Mouse (Mus musculus): Measurements from ENCODE around the gene Eid3.

Eid3 gene

DNA sequence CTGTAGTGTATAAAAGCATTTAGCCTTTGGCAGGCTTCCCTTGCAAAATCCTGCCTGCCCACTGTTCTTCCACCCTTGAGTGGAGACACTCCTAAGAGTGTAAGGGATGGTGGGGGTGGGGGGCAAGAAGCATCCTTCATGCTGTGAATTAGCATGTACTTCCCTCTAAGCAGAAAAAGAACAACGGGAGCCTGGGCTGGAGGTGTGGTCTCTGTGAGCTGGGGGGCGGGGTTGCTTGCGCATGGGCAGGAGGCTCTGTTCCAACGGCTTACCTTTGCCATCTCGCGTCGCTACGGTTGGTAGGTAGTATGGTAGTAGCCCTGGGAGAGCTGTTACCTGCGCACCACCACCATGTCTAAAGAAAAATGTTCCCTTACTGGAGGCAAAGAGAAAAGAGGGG lies at the start of gene Eid3:
Gene Eid3, plus strand, starts transcription at position 271 of the 400 bp plus-strand sequence.
- DNase-seq (ENCODE audit: low read depth, low spot score): no peak

DNA sequence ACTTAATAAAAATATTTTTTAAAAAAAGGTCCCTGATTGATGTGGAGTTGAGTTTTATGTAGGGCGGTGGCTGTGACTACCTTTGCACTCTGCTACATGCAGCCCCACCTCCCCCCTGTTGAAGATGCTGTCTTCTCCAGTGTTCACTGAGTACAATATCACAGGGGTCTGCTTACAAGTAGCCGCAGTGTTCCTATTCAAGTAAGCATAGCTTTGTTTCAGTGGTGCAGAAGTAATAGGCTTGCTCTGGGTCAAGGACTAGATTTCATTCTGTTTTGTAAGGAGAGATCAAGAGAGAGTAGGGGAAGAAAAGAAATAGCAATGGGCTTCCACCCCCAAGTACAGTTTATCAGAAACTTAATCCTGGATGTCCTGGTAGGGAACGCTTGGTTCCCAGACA lies 48.9 kb upstream of the Eid3 start:
- no peak for DNase-seq (ENCODE audit: low read depth, low spot score)

GRCm38 (mm10) chr10:82817936-82818335 lies 48.5 kb upstream of the Eid3 start:
- no peak for DNase-seq (ENCODE audit: low read depth, low spot score)

DNA sequence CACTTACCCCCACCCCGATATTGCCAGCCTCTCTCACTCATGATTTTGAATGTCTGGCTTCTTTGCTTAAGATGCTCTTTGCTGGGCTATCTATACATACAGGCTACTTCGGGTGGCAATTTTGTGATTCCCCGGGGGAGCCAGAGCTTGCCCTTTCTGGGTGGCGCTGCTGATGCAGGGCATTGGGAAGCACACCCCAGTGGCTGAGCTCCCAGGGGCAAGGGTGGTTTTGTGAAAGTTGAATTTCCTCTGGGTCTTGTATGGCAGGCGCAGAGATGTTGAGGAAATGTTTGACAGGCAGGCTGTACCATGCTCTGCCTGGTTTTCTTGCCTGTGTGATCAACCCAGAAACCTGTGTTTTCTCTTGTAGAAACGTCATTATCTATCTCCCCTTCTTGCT lies 47.8 kb upstream of the Eid3 start:
- no peak for DNase-seq (ENCODE audit: low read depth, low spot score)

DNA sequence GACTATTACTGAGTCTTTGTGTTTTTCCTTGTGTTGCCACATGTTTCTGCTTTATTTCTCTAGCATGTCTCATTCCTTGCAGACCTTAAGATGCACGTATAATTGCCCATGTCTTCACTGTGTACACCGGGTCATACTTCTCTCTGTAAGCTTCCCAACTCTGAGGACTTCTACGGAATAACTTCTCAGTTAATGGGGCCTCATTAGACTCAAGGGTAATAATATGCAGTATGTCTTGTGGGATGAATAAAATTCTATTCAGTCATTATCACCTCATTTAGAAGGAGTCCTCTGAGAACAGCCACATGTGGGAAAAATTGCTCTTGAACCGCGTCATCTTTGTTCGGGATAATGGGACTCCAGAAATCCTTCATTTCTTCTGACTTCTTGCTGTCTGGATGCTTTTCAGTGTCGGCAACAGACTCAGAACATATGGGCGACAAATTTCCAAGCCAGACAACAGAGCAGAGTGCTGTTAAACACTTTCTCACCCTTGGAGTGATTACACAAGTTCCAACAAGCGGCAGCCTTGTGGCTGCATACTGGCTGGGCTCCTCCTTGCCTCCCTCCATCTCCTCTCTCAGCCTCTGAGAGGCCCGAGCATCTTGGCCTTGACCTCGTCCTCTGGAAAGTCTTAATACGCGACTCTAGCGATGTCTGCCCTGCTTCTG lies 43.2 kb upstream of the Eid3 start:
- DNase-seq (ENCODE audit: low read depth, low spot score): no peak

GRCm38 (mm10) chr10:82823779-82824177 lies 42.6 kb upstream of the Eid3 start:
- no peak for DNase-seq (ENCODE audit: low read depth, low spot score)

- DNase-seq (ENCODE audit: low read depth, low spot score): no peak
Observed at GRCm38 (mm10) chr10:82824541-82824940, 41.9 kb upstream of the Eid3 start.

DNA sequence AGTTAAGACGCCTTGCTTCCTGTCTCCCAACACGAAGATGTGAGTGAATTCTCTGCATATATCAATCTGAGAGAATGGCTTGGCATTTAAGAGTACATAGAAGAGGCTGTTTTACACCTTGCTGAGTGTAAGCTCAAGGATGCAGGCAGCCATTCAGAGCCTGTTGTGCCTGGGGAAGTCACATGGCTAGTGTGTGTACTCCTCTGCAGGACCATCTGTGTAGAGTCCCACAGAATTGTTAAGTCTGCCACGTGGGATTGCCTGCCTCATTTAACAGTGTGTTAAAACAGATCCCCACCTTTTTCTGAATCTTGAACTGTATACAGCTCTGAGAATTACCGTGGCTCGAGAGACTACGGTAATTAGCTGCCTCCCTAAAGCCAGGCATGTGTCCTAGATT lies 39.9 kb upstream of the Eid3 start:
- no peak for DNase-seq (ENCODE audit: low read depth, low spot score)

DNA sequence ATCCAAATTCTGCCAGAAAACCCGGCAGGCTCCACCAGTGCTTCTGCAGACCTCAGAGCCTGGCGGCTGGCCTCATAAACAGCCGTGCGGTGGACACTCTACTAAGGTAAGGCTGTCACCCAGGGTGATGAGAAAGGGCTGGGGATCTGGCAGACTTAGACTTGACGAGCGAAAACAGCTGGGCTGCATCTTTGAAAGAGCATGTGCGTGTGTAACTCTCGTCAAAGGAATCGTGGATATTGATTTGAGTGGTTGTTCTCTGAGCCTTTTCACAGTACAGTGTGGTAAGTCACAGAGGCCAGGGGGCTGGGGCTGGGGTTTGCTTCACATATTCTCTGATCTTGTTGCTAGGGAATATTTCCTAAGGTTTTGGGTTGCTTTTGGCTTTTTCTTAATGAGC lies 32.5 kb upstream of the Eid3 start, which contains the start of gene Txnrd1:
Gene Txnrd1, plus strand, starts transcription at position 26 of the 400 bp plus-strand sequence.
- no peak for DNase-seq (ENCODE audit: low read depth, low spot score)

DNA sequence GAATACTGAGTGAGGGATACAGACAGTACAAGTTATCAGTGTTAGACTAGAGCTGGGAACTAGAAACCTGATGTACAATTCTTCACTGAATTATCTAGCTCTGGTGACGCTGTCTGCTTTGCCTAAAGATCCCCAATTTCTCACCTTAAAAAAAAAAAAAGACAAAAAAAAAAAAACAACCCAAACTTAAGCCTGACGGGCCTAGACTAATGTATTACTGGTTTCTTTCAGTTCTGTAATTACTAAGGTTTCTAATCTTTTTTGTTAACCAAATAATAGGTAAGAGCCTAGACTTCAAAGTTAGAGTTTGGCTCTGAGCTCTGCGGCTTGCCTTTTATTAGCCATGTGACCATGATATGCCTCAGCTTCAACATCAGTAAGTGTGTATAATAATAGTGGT lies 30.5 kb upstream of the Eid3 start:
- no peak for DNase-seq (ENCODE audit: low read depth, low spot score)

- no peak for DNase-seq (ENCODE audit: low read depth, low spot score)
Observed at GRCm38 (mm10) chr10:82838390-82838789, 28.0 kb upstream of the Eid3 start.

GRCm38 (mm10) chr10:82844090-82844489 lies 22.3 kb upstream of the Eid3 start:
- DNase-seq (ENCODE audit: low read depth, low spot score): no peak

- DNase-seq (ENCODE audit: low read depth, low spot score): no peak
Observed at GRCm38 (mm10) chr10:82844731-82845130, 21.7 kb upstream of the Eid3 start.

GRCm38 (mm10) chr10:82847821-82848459 lies 18.5 kb upstream of the Eid3 start:
- no peak for DNase-seq (ENCODE audit: low read depth, low spot score)

DNA sequence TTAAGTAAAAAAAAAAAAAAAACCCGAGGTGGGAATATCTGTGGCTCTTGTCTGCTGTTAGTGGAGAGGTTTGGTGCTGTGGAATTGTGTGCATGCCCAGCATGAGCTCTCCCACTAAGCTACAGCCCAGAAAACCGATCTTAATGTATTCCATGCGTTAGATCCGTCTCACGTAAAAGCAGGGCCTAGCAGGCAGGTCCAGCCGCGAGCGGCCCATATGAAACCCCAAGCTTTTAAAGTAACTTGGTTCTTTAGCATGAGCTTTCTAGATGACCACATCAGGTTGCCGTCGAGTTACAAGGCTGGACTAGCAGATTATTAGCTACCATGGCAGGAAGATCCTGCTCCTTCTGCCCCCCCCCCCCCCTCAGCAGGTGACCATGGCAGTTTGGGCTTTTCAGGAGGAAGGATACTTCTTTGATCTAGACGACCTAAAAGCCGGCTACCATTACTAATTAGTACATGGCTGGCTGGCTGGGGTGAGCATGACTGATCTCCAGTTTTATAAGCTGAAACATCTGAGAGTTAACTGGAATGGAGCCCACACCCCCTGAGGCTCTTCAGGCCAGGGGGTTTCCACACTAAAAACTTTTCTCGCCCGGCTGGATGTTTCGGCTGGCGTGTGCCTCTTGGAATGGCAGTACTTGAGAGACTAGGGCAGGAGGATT lies 16.6 kb upstream of the Eid3 start:
- no peak for DNase-seq (ENCODE audit: low read depth, low spot score)

DNA sequence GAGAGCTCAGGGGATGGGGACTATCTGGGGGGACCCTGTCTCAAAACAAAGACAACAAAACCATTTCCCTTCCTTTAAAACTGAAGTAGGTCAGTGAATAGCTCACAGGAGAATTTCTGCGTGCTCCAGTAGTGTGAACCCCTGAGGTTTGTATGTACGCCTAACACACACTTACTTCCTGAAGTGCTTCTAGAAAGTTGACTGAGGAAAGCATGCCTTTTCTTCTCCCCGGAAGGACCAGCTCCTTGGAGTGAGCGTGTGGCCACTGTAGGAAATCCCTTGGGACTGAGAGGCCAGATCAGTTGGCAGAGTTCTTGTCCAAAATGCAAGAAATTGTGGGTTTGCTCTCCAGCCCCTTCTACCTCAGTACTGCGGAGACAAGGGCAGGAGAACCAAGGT lies 16.1 kb upstream of the Eid3 start:
- no peak for DNase-seq (ENCODE audit: low read depth, low spot score)

GRCm38 (mm10) chr10:82851751-82852150 lies 14.7 kb upstream of the Eid3 start:
- no peak for DNase-seq (ENCODE audit: low read depth, low spot score)

GRCm38 (mm10) chr10:82858032-82858680 lies 8.3 kb upstream of the Eid3 start:
- no peak for DNase-seq (ENCODE audit: low read depth, low spot score)

DNA sequence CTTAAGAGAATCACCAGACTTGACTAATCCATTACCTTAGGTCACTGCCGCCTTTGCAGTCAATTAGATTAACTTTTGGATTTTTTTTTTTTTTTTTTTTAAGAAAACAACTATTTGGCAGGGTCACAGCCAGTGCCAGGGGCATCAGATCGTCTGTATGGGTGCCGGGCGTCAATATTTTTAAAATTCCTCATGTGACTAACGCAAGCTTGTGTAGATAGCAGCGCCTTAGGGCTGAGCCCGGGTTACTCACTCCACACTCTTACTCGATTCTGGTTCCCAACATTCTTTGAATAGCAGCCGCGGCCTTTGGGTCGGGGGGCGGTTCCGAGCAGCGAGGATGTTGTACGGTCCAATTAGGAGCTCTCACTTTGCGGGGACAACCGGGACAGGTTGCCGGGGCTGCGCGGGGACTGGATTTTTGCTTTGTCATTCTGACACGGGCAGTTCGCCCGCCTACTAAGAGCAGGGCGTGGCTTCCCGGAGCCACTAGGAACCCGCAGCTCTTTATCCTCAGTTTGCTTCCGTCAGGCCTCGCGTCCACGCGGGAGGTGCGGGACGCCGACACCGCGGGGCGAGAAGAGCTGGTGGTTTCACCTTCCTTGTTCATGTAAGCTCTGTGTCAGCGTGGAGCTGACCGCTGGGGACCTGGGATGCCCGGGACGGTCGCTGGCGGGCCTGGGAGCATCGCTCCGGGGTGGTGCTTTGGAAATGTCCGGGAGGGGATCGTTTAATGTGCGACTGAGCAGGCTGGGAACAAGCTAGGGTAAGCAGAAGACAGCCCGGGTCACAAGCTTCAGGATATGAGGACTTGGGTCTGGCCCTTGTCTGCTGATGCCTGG lies 7.5 kb upstream of the Eid3 start:
- DNase-seq (ENCODE audit: low read depth, low spot score): peak; percentile 74

GRCm38 (mm10) chr10:82859533-82859915 lies 6.9 kb upstream of the Eid3 start:
- DNase-seq (ENCODE audit: low read depth, low spot score): no peak

DNA sequence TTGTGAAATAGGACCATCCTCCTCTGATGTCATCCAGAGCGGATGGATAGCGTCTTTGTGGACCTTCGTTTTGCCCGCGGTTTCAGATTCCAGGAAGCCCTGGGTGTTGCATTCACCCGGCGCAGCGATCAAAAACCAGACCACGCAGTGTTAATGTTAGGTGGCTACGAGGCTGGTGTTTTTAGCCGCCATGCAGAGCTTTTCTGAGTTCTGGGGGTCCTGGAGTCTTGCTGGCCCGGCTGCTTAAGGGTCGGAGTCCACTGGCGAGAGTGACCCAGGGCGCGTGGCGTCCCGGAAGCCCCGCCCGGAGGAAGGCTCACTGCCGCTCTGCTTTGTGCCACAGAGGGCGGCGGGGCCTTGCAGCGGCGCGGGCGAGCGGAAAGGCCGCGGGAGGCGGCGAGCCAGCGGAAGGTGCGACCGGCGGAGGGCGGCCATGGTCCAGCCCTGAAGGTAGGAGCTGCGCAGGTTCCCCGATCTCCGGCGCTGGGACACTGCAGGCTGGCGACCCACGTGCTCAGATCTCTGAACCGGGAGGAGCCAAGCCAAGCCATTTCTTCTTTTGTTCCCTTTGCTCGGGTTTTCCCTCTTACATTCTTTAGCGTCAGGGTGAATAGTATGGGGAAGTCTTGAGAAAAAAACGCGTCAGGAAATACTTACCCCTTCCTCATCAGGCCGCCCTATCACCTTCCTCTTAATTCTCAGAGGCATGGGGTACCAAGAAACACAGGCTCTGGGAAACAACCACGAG lies 6.1 kb upstream of the Eid3 start:
- DNase-seq (ENCODE audit: low read depth, low spot score): peak; percentile 65

Measured in embryo, embryonic 11.5 days (tissue).